Mouse (Mus musculus): ENCODE measurements around the gene St3gal2. TPM values are rescaled to one million over a fixed set of nuclear protein-coding genes. Genes with fewer than 3 reads are reported as not detected.

The St3gal2 gene
- polyA plus RNA-seq (2015; fragmentation: Nextera tagmentation; extraction: Ambion mirVana): 10.7 and 11.1 TPM in 2 replicates

DNA sequence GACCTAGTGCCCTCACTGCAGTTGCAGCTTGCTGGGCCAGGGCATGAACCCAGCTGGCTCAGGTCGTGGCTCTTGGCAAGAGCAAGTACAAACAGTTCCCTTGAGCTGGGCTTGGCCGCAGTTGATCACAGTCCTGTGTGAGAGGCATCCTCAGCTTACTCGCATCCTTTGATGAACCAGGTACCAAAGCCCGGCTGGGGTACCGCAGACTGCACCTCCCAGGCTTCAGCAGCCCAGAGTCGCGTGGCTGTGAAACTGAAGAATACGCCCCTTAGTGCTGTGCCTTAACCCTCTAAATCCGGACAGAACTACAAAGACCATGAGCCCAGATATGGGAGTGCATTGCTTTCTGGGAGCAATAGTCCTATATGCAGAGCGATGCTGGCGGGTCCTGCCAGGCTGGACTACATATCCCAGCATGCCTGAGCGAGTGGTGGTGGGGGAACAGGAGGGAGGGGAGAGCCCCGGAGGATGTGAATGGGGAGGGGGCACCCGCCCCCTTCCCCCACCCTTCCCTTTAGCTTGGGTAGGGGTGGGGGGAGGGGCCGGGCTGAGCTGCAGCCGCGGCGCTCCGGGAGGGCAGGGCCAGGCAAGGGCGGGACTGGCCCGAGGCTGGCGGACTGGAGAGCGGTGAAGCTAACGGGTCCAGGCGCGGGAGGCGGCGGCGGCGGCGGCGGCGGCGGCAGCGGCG, at the start of gene St3gal2:
TSS of gene St3gal2 (plus strand) at position 582 of the 691 bp plus-strand sequence.
- Histone ChIP-seq H3K9me3 (ENCODE audit: control insufficient read depth, low read length) (no peaks in the 10 kb centered on the region), H3K4me3 (ENCODE audit: low read length) (peak within 1 kb of the TSS; percentile 82), H3K27ac (ENCODE audit: low read length) (peak within 1 kb of the TSS; percentile 77), H3K4me2 (ENCODE audit: low read depth, low read length) (peak within 1 kb of the TSS; percentile 75), H3K27me3 (replicated peaks; ENCODE audit: control insufficient read depth, insufficient read depth, low read length) (no peaks in the 10 kb centered on the region), H3K9ac (ENCODE audit: low read depth, low read length) (peak within 1 kb of the TSS; percentile 86), H3K4me1 (ENCODE audit: control insufficient read depth, insufficient read depth, low read length) (peaks cover 13% of the 10 kb centered on the region), H3K36me3 (ENCODE audit: control insufficient read depth, insufficient read depth, low read length) (no peaks in the 10 kb centered on the region)
- peak; percentile 97 for ATAC-seq
- under 1% methylated on average over 34 of the region's 36 CpGs for WGBS

DNA sequence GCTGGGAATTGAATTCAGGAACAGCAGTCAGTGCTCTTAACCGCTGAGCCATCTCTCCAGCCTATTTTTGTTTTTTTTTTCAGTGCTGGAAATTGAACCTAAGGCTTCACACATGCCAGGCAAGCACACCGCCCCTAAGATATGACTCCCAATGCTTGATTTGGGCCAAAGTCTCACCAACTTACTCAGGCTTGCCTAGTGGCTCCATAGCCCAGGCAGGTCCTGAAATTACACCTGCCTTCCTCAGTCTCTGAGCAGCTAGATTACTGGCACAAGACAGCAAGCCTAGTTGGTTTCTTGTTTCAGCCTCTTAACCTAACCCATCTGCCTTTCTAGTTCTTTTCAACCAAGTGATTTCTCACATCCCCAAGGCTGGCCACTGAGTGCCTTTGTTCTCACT, 49.2 kb upstream of the St3gal2 start:
- H3K27me3 ChIP-seq (replicated peaks; ENCODE audit: control insufficient read depth, insufficient read depth, low read length): no peaks in the 10 kb centered on the region
- no peak overlapping the region for H3K4me2 ChIP-seq (ENCODE audit: low read depth, low read length)
- no peak for ATAC-seq
- H3K9ac ChIP-seq (ENCODE audit: low read depth, low read length): no peak overlapping the region
- H3K4me1 ChIP-seq (ENCODE audit: control insufficient read depth, insufficient read depth, low read length): no peaks in the 10 kb centered on the region
- H3K36me3 ChIP-seq (ENCODE audit: control insufficient read depth, insufficient read depth, low read length): peaks cover 7% of the 10 kb centered on the region
- no peaks in the 10 kb centered on the region for H3K9me3 ChIP-seq (ENCODE audit: control insufficient read depth, low read length)
- H3K27ac ChIP-seq (ENCODE audit: low read length): no peak overlapping the region
- no peak overlapping the region for H3K4me3 ChIP-seq (ENCODE audit: low read length)
- WGBS: 100% methylated on average over 2 of the region's 2 CpGs

DNA sequence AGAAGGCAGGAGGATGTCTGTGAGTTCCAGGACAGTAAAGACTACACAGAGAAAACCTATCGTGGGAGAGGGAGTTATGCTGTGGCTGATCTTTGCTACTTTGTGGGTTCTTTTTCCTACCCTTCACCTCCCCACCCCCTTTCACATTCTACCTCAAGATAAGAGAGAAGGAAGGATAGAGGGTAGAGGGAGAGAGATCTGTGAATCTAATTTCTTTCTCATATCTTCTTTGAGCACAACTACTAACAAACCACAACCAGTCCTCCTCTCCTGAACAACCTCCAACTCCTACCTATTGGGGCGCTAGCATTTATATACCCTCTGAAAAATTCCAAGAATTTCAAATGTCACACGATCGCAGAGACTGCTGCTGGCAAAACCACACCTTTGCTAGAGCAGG, 41.9 kb upstream of the St3gal2 start:
- 81% methylated on average over 4 of the region's 4 CpGs for WGBS
- H3K4me3 ChIP-seq (ENCODE audit: low read length): no peak overlapping the region
- no peaks in the 10 kb centered on the region for H3K4me1 ChIP-seq (ENCODE audit: control insufficient read depth, insufficient read depth, low read length)
- no peak for ATAC-seq
- H3K27ac ChIP-seq (ENCODE audit: low read length): no peak overlapping the region
- H3K27me3 ChIP-seq (replicated peaks; ENCODE audit: control insufficient read depth, insufficient read depth, low read length): no peaks in the 10 kb centered on the region
- H3K9me3 ChIP-seq (ENCODE audit: control insufficient read depth, low read length): no peaks in the 10 kb centered on the region
- H3K4me2 ChIP-seq (ENCODE audit: low read depth, low read length): no peak overlapping the region
- H3K36me3 ChIP-seq (ENCODE audit: control insufficient read depth, insufficient read depth, low read length): peaks cover 16% of the 10 kb centered on the region; the same call in 1 of the 2 replicates
- H3K9ac ChIP-seq (ENCODE audit: low read depth, low read length): no peak overlapping the region

DNA sequence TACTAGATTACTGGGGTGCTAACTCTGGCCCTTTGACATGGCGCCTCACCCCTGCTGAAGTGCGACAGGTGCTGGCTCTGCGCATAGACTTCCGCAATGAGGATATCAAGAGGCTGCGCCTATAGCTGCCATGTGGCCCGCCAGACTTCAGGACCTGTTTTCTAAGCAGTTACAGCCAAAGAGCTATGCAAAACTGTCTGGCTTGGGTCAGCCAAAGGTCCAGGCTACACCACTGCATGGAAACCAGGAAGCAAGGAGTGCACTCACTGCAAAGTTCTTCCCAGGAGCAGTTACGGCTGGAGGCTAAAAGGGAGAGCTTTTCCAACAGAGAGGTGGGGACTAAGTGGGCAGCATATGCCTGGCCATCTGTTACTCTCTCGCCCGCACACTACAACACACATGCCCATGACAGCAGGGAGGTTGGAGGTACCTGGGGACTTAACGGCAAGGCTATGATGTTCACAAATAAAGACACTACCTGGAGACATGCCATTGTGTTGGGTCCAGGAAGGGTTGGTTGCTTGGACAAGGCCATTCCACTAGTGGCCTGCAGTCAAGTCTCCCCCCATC, 37.9 kb upstream of the St3gal2 start:
- Histone ChIP-seq H3K27me3 (replicated peaks; ENCODE audit: control insufficient read depth, insufficient read depth, low read length) (no peaks in the 10 kb centered on the region), H3K4me1 (ENCODE audit: control insufficient read depth, insufficient read depth, low read length) (no peaks in the 10 kb centered on the region), H3K27ac (ENCODE audit: low read length) (no peak overlapping the region), H3K4me3 (ENCODE audit: low read length) (no peak overlapping the region), H3K4me2 (ENCODE audit: low read depth, low read length) (no peak overlapping the region), H3K36me3 (ENCODE audit: control insufficient read depth, insufficient read depth, low read length) (peaks cover 8% of the 10 kb centered on the region), H3K9ac (ENCODE audit: low read depth, low read length) (no peak overlapping the region), H3K9me3 (ENCODE audit: control insufficient read depth, low read length) (no peaks in the 10 kb centered on the region)
- no peak for ATAC-seq
- WGBS: 91% methylated on average over 10 of the region's 10 CpGs

DNA sequence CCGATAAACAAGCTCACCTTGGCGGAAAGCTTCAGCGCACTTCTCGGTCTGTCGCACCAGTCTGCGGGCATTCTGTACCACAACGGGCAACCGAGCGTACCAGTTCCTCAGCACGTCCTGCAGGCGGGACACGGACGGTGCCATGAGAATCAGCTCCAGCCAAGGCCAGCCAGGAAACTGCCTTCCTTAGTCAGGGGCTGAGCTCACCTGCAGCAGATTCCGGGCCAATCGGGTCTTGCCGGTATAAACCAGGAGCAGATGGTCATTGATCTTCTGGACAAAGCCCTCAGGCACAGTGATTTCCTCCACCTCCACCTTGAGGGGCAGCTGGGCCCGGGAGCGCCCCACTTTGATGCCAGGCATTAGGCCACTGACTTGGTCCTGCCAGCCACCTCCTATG, 35.9 kb upstream of the St3gal2 start:
- H3K4me2 ChIP-seq (ENCODE audit: low read depth, low read length): no peak overlapping the region
- H3K4me3 ChIP-seq (ENCODE audit: low read length): no peak overlapping the region
- no peaks in the 10 kb centered on the region for H3K27me3 ChIP-seq (replicated peaks; ENCODE audit: control insufficient read depth, insufficient read depth, low read length)
- no peaks in the 10 kb centered on the region for H3K4me1 ChIP-seq (ENCODE audit: control insufficient read depth, insufficient read depth, low read length)
- peaks cover 6% of the 10 kb centered on the region for H3K36me3 ChIP-seq (ENCODE audit: control insufficient read depth, insufficient read depth, low read length)
- H3K9me3 ChIP-seq (ENCODE audit: control insufficient read depth, low read length): no peaks in the 10 kb centered on the region
- WGBS: 96% methylated on average over 18 of the region's 18 CpGs
- no peak overlapping the region for H3K9ac ChIP-seq (ENCODE audit: low read depth, low read length)
- ATAC-seq: no peak
- H3K27ac ChIP-seq (ENCODE audit: low read length): no peak overlapping the region

DNA sequence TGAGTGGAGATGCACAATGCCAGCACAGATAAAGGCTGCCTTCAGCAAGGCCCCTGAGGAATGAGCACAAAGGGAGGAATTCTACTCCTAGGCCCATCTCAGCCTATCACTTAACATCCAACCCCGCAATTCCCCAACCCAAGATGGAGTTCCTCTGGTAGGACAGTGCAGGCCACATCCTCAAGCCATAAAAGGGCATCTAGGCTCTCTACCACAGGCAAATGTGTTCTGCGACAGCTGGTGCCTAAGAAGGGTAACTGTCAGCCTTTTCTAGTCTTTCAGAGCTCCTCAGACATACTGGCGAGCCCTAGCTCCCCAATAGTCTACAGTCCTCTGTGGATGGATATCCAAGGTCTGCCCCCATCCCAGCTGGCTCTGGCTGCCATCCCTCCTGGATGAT, 33.1 kb upstream of the St3gal2 start:
- WGBS: 90% methylated on average over 3 of the region's 3 CpGs
- Histone ChIP-seq H3K4me1 (ENCODE audit: control insufficient read depth, insufficient read depth, low read length) (no peaks in the 10 kb centered on the region), H3K4me3 (ENCODE audit: low read length) (no peak overlapping the region), H3K9me3 (ENCODE audit: control insufficient read depth, low read length) (no peaks in the 10 kb centered on the region), H3K4me2 (ENCODE audit: low read depth, low read length) (no peak overlapping the region), H3K9ac (ENCODE audit: low read depth, low read length) (no peak overlapping the region), H3K36me3 (ENCODE audit: control insufficient read depth, insufficient read depth, low read length) (no peaks in the 10 kb centered on the region; the same call in none of the 2 replicates), H3K27ac (ENCODE audit: low read length) (no peak overlapping the region), H3K27me3 (replicated peaks; ENCODE audit: control insufficient read depth, insufficient read depth, low read length) (no peaks in the 10 kb centered on the region)
- no peak for ATAC-seq

DNA sequence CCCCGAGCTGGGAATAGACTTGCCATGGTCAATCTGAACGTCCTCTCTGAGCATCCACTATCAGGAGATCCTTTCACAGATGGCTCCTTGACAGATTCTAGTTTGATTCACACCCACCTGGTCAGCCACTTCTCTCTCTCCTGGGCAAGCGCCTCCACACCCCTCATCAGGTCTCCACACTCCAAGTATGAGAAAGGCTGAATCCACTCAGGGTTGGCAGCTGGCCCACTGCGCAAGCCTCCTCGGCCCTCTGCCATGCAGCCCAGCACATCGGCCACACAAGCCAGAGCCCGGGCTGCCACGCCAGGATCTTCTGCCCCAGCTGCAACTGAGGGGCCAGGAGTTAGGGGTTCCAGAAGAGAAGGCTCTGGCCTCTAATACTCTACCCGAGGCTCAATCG, 32.2 kb upstream of the St3gal2 start:
- Histone ChIP-seq H3K36me3 (ENCODE audit: control insufficient read depth, insufficient read depth, low read length) (no peaks in the 10 kb centered on the region; the same call in 1 of the 2 replicates), H3K9me3 (ENCODE audit: control insufficient read depth, low read length) (no peaks in the 10 kb centered on the region), H3K4me2 (ENCODE audit: low read depth, low read length) (no peak overlapping the region), H3K4me1 (ENCODE audit: control insufficient read depth, insufficient read depth, low read length) (no peaks in the 10 kb centered on the region), H3K27me3 (replicated peaks; ENCODE audit: control insufficient read depth, insufficient read depth, low read length) (no peaks in the 10 kb centered on the region), H3K27ac (ENCODE audit: low read length) (no peak overlapping the region), H3K9ac (ENCODE audit: low read depth, low read length) (no peak overlapping the region), H3K4me3 (ENCODE audit: low read length) (no peak overlapping the region)
- 90% methylated on average over 10 of the region's 10 CpGs for WGBS
- no peak for ATAC-seq

DNA sequence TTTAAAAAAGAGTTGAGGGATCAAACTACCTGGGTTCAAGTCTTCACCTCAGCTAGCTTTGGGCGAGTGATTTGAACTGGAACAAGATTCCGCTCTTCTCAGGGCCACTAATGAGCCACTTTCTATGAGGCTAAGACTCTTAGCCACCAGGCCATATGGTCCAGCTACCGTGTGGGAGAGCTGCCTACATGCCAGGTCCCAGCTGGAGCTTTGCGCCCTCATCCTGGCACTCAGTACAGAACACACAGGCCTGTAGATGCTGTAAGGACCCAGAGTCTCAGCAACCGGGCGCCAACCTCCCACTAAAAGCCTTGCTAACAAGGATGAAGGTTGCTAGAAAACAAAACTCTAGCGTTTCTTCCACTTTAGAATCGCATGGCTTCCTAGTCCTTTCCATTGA, 31.3 kb upstream of the St3gal2 start:
- WGBS: 95% methylated on average over 8 of the region's 8 CpGs
- ATAC-seq: no peak
- Histone ChIP-seq H3K4me2 (ENCODE audit: low read depth, low read length) (no peak overlapping the region), H3K27me3 (replicated peaks; ENCODE audit: control insufficient read depth, insufficient read depth, low read length) (no peaks in the 10 kb centered on the region), H3K4me3 (ENCODE audit: low read length) (no peak overlapping the region), H3K9ac (ENCODE audit: low read depth, low read length) (no peak overlapping the region), H3K9me3 (ENCODE audit: control insufficient read depth, low read length) (no peaks in the 10 kb centered on the region), H3K4me1 (ENCODE audit: control insufficient read depth, insufficient read depth, low read length) (no peaks in the 10 kb centered on the region), H3K27ac (ENCODE audit: low read length) (no peak overlapping the region), H3K36me3 (ENCODE audit: control insufficient read depth, insufficient read depth, low read length) (peaks cover 4% of the 10 kb centered on the region)

DNA sequence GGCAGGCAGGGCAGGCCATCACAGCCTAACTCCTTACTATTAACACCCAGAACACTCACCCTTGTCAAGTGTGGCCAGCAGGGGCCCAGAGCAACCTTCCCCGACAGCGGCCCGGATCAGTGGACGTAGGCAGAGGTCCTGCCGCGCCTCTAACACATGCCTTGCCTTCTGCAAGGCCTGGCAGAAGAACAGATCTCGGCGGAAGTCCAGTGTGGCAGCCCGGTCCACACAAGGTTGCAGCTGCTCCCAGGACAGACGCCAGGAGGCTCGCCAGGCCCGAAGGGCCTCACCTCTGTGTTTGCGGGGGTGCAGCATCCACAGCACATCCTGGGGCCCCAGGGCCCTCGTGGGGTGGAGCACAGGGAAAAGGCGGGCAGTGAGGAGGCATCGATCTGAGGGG, 30.9 kb upstream of the St3gal2 start:
- H3K4me1 ChIP-seq (ENCODE audit: control insufficient read depth, insufficient read depth, low read length): no peaks in the 10 kb centered on the region
- no peak overlapping the region for H3K9ac ChIP-seq (ENCODE audit: low read depth, low read length)
- no peaks in the 10 kb centered on the region for H3K9me3 ChIP-seq (ENCODE audit: control insufficient read depth, low read length)
- H3K27me3 ChIP-seq (replicated peaks; ENCODE audit: control insufficient read depth, insufficient read depth, low read length): no peaks in the 10 kb centered on the region
- no peak overlapping the region for H3K4me2 ChIP-seq (ENCODE audit: low read depth, low read length)
- H3K27ac ChIP-seq (ENCODE audit: low read length): no peak overlapping the region
- no peak for ATAC-seq
- H3K4me3 ChIP-seq (ENCODE audit: low read length): no peak overlapping the region
- 90% methylated on average over 16 of the region's 16 CpGs for WGBS
- H3K36me3 ChIP-seq (ENCODE audit: control insufficient read depth, insufficient read depth, low read length): peaks cover 4% of the 10 kb centered on the region
